Mouse (Mus musculus) limb, embryonic 11.5 days (tissue): ENCODE results near the gene Cd200r4. TPM values are rescaled to one million over a fixed set of nuclear protein-coding genes. Genes with fewer than 3 reads are reported as not detected.

Source experiments
- ATAC-seq: fragments of 200-750 bp; cut with Nextera tagmentation; 2 replicates; pipeline ENCODE4 v1.8.0; 2017; ENCODE audit warnings: low read depth; ENCODE audit not compliant: insufficient number of reproducible peaks, low FRiP score, low TSS enrichment
- DNase-seq: peaks from one replicate; pipeline ENCODE4 v3.0.0-alpha.2; 2015; ENCODE audit warnings: low spot score
- H3K27ac ChIP-seq: fragments of 300-500 bp; sonication (generic); replicated peaks from 2 replicates; pipeline ENCODE4 v1.5.1; 2014; ENCODE audit warnings: low read depth, mild to moderate bottlenecking, low read length
- H3K27me3 ChIP-seq: fragments of 300-500 bp; sonication (generic); 2 replicates; pipeline ENCODE4 v1.6.1; 2014; ENCODE audit warnings: mild to moderate bottlenecking, low read length, mixed read lengths; ENCODE audit not compliant: control insufficient read depth, insufficient read depth
- H3K36me3 ChIP-seq: fragments of 300-500 bp; sonication (generic); 2 replicates; pipeline ENCODE4 v1.6.1; 2014; ENCODE audit warnings: mild to moderate bottlenecking, low read length, moderate library complexity, mixed read lengths; ENCODE audit not compliant: control insufficient read depth, insufficient read depth
- H3K4me1 ChIP-seq: fragments of 300-500 bp; sonication (generic); 2 replicates; pipeline ENCODE4 v1.6.1; 2014; ENCODE audit warnings: low read length, mixed read lengths; ENCODE audit not compliant: control insufficient read depth, insufficient read depth
- H3K4me2 ChIP-seq: fragments of 300-500 bp; sonication (generic); 2 replicates; pipeline ENCODE4 v1.6.1; 2014; ENCODE audit warnings: low read depth, mild to moderate bottlenecking, moderate library complexity; ENCODE audit not compliant: severe bottlenecking
- H3K4me3 ChIP-seq: fragments of 300-500 bp; sonication (generic); 2 replicates; pipeline ENCODE4 v1.5.1; 2014; ENCODE audit warnings: low read depth, low read length
- H3K9ac ChIP-seq: fragments of 300-500 bp; sonication (generic); 2 replicates; pipeline ENCODE4 v1.6.1; 2014; ENCODE audit warnings: mild to moderate bottlenecking, low read length
- H3K9me3 ChIP-seq: fragments of 300-500 bp; sonication (generic); 2 replicates; pipeline ENCODE4 v1.6.1; 2016; ENCODE audit warnings: low read length; ENCODE audit not compliant: control insufficient read depth
- WGBS: fragments of 180-500 bp; shearing (Covaris S2); extraction: QIAGEN DNeasy Blood & Tissue Kit; methylation state at CpG from one replicate; pipeline ENCODE4 v1.1.7; 2014; 5-methylcytosine and 5-hydroxymethylcytosine counted together
- polyA plus RNA-seq: library from polyadenylated mRNA; unstranded; fragments of >200 nt; fragmentation: Nextera tagmentation; extraction: Ambion mirVana; gene quantifications from 2 replicates; pipeline ENCODE4 v1.2.1, GENCODE M21; 2014

The Cd200r4 gene
- not detected in 2 replicates for polyA plus RNA-seq

- Histone ChIP-seq H3K4me3 (no peak within 1 kb of the TSS), H3K9me3 (no peaks in the 10 kb centered on the region), H3K4me1 (no peaks in the 10 kb centered on the region), H3K9ac (no peak within 1 kb of the TSS), H3K27me3 (no peaks in the 10 kb centered on the region), H3K36me3 (no peaks in the 10 kb centered on the region), H3K27ac (no peak within 1 kb of the TSS), H3K4me2 (no peak within 1 kb of the TSS)
- DNase-seq = no peak
- no peak for ATAC-seq
- WGBS = 84% methylated on average over 3 of the region's 3 CpGs
Measured at GRCm38 (mm10) chr16:44811544-44811943, at the start of gene Cd200r4. Gene Cd200r4 (plus strand): TSS chr16:44811733.

GRCm38 (mm10) chr16:44761811-44762210 lies 49.7 kb upstream of the Cd200r4 start:
- ATAC-seq = no peak
- Histone ChIP-seq H3K4me2 (no peak overlapping the region), H3K27ac (no peak overlapping the region), H3K9ac (no peak overlapping the region), H3K27me3 (no peaks in the 10 kb centered on the region), H3K9me3 (no peaks in the 10 kb centered on the region), H3K4me1 (no peaks in the 10 kb centered on the region), H3K36me3 (no peaks in the 10 kb centered on the region), H3K4me3 (no peak overlapping the region)
- WGBS = 78% methylated on average over 1 of the region's 1 CpGs
- no peak for DNase-seq

- WGBS = 79% methylated on average over 22 of the region's 22 CpGs
- Histone ChIP-seq H3K36me3 (no peaks in the 10 kb centered on the region), H3K4me2 (no peak within 1 kb of the TSS), H3K27ac (no peak within 1 kb of the TSS), H3K9me3 (no peaks in the 10 kb centered on the region), H3K4me1 (no peaks in the 10 kb centered on the region), H3K4me3 (no peak within 1 kb of the TSS), H3K27me3 (no peaks in the 10 kb centered on the region), H3K9ac (no peak within 1 kb of the TSS)
- DNase-seq (no peak), ATAC-seq (no peak)
Measured at GRCm38 (mm10) chr16:44765555-44766319, 45.8 kb upstream of the Cd200r4 start, which contains the start of gene Cd200r1. Gene Cd200r1 (plus strand): TSS chr16:44765736.

- H3K4me1 ChIP-seq = no peaks in the 10 kb centered on the region
- H3K9ac ChIP-seq = no peak overlapping the region
- no peaks in the 10 kb centered on the region for H3K36me3 ChIP-seq
- no peak for DNase-seq
- no peak overlapping the region for H3K4me2 ChIP-seq
- H3K27me3 ChIP-seq = no peaks in the 10 kb centered on the region
- H3K9me3 ChIP-seq = no peaks in the 10 kb centered on the region
- WGBS = 87% methylated on average over 9 of the region's 9 CpGs
- H3K4me3 ChIP-seq = no peak overlapping the region
- H3K27ac ChIP-seq = no peak overlapping the region
- ATAC-seq = no peak
Measured at GRCm38 (mm10) chr16:44766320-44766892, 45.1 kb upstream of the Cd200r4 start.

- Histone ChIP-seq H3K4me3 (no peak overlapping the region), H3K9me3 (no peaks in the 10 kb centered on the region), H3K4me1 (no peaks in the 10 kb centered on the region), H3K9ac (no peak overlapping the region), H3K36me3 (no peaks in the 10 kb centered on the region), H3K4me2 (no peak overlapping the region), H3K27ac (no peak overlapping the region), H3K27me3 (no peaks in the 10 kb centered on the region)
- WGBS = 83% methylated on average over 7 of the region's 7 CpGs
- DNase-seq (no peak), ATAC-seq (no peak)
Measured at GRCm38 (mm10) chr16:44767506-44767905, 44.0 kb upstream of the Cd200r4 start.

GRCm38 (mm10) chr16:44767967-44768366 lies 43.6 kb upstream of the Cd200r4 start:
- no peak overlapping the region for H3K4me3 ChIP-seq
- no peaks in the 10 kb centered on the region for H3K4me1 ChIP-seq
- ATAC-seq = peak; percentile 59; the same call in 1 of the 2 replicates
- no peak overlapping the region for H3K9ac ChIP-seq
- no peaks in the 10 kb centered on the region for H3K9me3 ChIP-seq
- no peak for DNase-seq
- no peaks in the 10 kb centered on the region for H3K36me3 ChIP-seq
- no peaks in the 10 kb centered on the region for H3K27me3 ChIP-seq
- no peak overlapping the region for H3K4me2 ChIP-seq
- no peak overlapping the region for H3K27ac ChIP-seq
- WGBS = 50% methylated on average over 2 of the region's 2 CpGs

GRCm38 (mm10) chr16:44772577-44772976 lies 39.0 kb upstream of the Cd200r4 start:
- ATAC-seq (no peak), DNase-seq (no peak)
- H3K4me1 ChIP-seq = no peaks in the 10 kb centered on the region
- H3K4me2 ChIP-seq = no peak overlapping the region
- no peak overlapping the region for H3K9ac ChIP-seq
- H3K27ac ChIP-seq = no peak overlapping the region
- 76% methylated on average over 6 of the region's 6 CpGs for WGBS
- H3K27me3 ChIP-seq = no peaks in the 10 kb centered on the region
- no peak overlapping the region for H3K4me3 ChIP-seq
- H3K36me3 ChIP-seq = no peaks in the 10 kb centered on the region
- no peaks in the 10 kb centered on the region for H3K9me3 ChIP-seq

- Histone ChIP-seq H3K9ac (no peak overlapping the region), H3K27ac (no peak overlapping the region), H3K4me2 (no peak overlapping the region), H3K9me3 (no peaks in the 10 kb centered on the region), H3K27me3 (no peaks in the 10 kb centered on the region), H3K4me3 (no peak overlapping the region), H3K36me3 (no peaks in the 10 kb centered on the region), H3K4me1 (no peaks in the 10 kb centered on the region)
- ATAC-seq (no peak), DNase-seq (no peak)
- WGBS = 90% methylated on average over 3 of the region's 3 CpGs
Measured at GRCm38 (mm10) chr16:44773673-44774072, 37.9 kb upstream of the Cd200r4 start.
